Mouse (Mus musculus) limb, embryonic 11.5 days (tissue): ENCODE results near the gene Helq. TPM values are rescaled to one million over a fixed set of nuclear protein-coding genes. Genes with fewer than 3 reads are reported as not detected.

ENCODE experiments used
- ATAC-seq: fragments of 200-750 bp; cut with Nextera tagmentation; 2 replicates; pipeline ENCODE4 v1.8.0; 2017; ENCODE audit warnings: low read depth; ENCODE audit not compliant: insufficient number of reproducible peaks, low FRiP score, low TSS enrichment
- DNase-seq: peaks from one replicate; pipeline ENCODE4 v3.0.0-alpha.2; 2015; ENCODE audit warnings: low spot score
- H3K27ac ChIP-seq: fragments of 300-500 bp; sonication (generic); replicated peaks from 2 replicates; pipeline ENCODE4 v1.5.1; 2014; ENCODE audit warnings: low read depth, mild to moderate bottlenecking, low read length
- H3K27me3 ChIP-seq: fragments of 300-500 bp; sonication (generic); 2 replicates; pipeline ENCODE4 v1.6.1; 2014; ENCODE audit warnings: mild to moderate bottlenecking, low read length, mixed read lengths; ENCODE audit not compliant: control insufficient read depth, insufficient read depth
- H3K36me3 ChIP-seq: fragments of 300-500 bp; sonication (generic); 2 replicates; pipeline ENCODE4 v1.6.1; 2014; ENCODE audit warnings: mild to moderate bottlenecking, low read length, moderate library complexity, mixed read lengths; ENCODE audit not compliant: control insufficient read depth, insufficient read depth
- H3K4me1 ChIP-seq: fragments of 300-500 bp; sonication (generic); 2 replicates; pipeline ENCODE4 v1.6.1; 2014; ENCODE audit warnings: low read length, mixed read lengths; ENCODE audit not compliant: control insufficient read depth, insufficient read depth
- H3K4me2 ChIP-seq: fragments of 300-500 bp; sonication (generic); 2 replicates; pipeline ENCODE4 v1.6.1; 2014; ENCODE audit warnings: low read depth, mild to moderate bottlenecking, moderate library complexity; ENCODE audit not compliant: severe bottlenecking
- H3K4me3 ChIP-seq: fragments of 300-500 bp; sonication (generic); 2 replicates; pipeline ENCODE4 v1.5.1; 2014; ENCODE audit warnings: low read depth, low read length
- H3K9ac ChIP-seq: fragments of 300-500 bp; sonication (generic); 2 replicates; pipeline ENCODE4 v1.6.1; 2014; ENCODE audit warnings: mild to moderate bottlenecking, low read length
- H3K9me3 ChIP-seq: fragments of 300-500 bp; sonication (generic); 2 replicates; pipeline ENCODE4 v1.6.1; 2016; ENCODE audit warnings: low read length; ENCODE audit not compliant: control insufficient read depth
- WGBS: fragments of 180-500 bp; shearing (Covaris S2); extraction: QIAGEN DNeasy Blood & Tissue Kit; methylation state at CpG from one replicate; pipeline ENCODE4 v1.1.7; 2014; 5-methylcytosine and 5-hydroxymethylcytosine counted together
- polyA plus RNA-seq: library from polyadenylated mRNA; unstranded; fragments of >200 nt; fragmentation: Nextera tagmentation; extraction: Ambion mirVana; gene quantifications from 2 replicates; pipeline ENCODE4 v1.2.1, GENCODE M21; 2014

Helq gene
- polyA plus RNA-seq, 1 experiment from 2014 or later, result 25.3 TPM

- H3K27me3 ChIP-seq, result no peaks in the 10 kb centered on the region
- no peaks in the 10 kb centered on the region for H3K9me3 ChIP-seq
- no peak overlapping the region for H3K4me3 ChIP-seq
- H3K36me3 ChIP-seq, result no peaks in the 10 kb centered on the region
- no peak for DNase-seq
- no peak overlapping the region for H3K4me2 ChIP-seq
- WGBS, result 85% methylated on average over 2 of the region's 2 CpGs
- no peaks in the 10 kb centered on the region for H3K4me1 ChIP-seq
- H3K9ac ChIP-seq, result no peak overlapping the region
- ATAC-seq, result no peak
- H3K27ac ChIP-seq, result no peak overlapping the region
These were observed 35.4 kb upstream of the Helq start for GRCm38 (mm10) chr5:100833841-100834240.

GRCm38 (mm10) chr5:100832680-100833079 lies 34.3 kb upstream of the Helq start:
- H3K4me1 ChIP-seq, result no peaks in the 10 kb centered on the region

DNA sequence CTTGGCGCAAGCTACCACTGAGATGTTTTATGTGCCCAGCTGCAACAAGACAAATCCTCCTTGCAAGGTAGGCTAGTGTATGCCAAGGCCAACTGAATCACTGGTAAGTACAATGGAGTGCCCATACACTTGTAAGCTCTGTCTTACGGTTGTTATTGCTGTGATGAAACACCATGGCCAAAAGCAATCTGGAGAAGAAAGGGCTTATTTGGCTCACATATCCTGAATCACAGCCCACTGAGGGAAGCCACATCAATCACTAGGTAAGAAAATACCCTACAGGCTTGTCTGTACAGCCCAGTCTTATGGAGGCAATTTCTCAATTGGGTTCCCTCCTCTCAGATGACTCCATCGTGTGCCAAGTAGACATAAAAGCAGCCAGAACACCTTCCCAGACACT lies 30.3 kb upstream of the Helq start:
- DNase-seq (no peak), ATAC-seq (no peak)
- H3K27me3 ChIP-seq, result no peaks in the 10 kb centered on the region
- no peaks in the 10 kb centered on the region for H3K36me3 ChIP-seq
- H3K9ac ChIP-seq, result no peak overlapping the region
- no peak overlapping the region for H3K4me3 ChIP-seq
- H3K4me2 ChIP-seq, result no peak overlapping the region
- no peak overlapping the region for H3K27ac ChIP-seq
- whole genome bisulfite sequencing, result 69% methylated on average over 3 of the region's 3 CpGs
- H3K9me3 ChIP-seq, result no peaks in the 10 kb centered on the region
- H3K4me1 ChIP-seq, result no peaks in the 10 kb centered on the region

More at GRCm38 (mm10) chr5:100832680-100833079, 34.3 kb upstream of the Helq start:
- Histone ChIP-seq H3K27ac (no peak overlapping the region), H3K9me3 (no peaks in the 10 kb centered on the region), H3K4me2 (no peak overlapping the region), H3K4me3 (no peak overlapping the region), H3K27me3 (no peaks in the 10 kb centered on the region), H3K9ac (no peak overlapping the region), H3K36me3 (no peaks in the 10 kb centered on the region)
- ATAC-seq (no peak), DNase-seq (no peak)
- 86% methylated on average over 3 of the region's 3 CpGs for WGBS

GRCm38 (mm10) chr5:100826531-100826930 lies 28.1 kb upstream of the Helq start:
- H3K27ac ChIP-seq, result no peak overlapping the region
- DNase-seq, result no peak

DNA sequence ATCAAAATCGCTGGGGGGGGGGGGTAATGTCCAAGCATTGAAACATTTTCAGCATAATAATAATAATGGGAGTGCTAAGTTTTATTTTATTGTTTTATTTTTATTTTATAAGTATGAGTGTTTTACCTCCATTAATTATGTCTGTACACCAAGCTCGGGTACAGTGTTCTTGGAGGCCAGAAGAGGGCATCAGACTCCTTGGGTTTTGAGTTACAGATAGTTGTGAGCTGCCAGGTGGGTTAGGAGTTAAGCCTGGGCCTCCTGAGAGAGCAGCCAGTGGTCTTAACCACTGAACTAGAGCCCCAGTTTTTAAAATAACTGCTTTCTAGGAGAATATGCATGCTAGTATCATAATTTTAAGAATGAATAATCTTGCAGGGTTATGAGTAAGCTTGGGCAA lies 27.6 kb upstream of the Helq start:
- no peak overlapping the region for H3K9ac ChIP-seq
- H3K4me1 ChIP-seq, result no peaks in the 10 kb centered on the region
- no peaks in the 10 kb centered on the region for H3K36me3 ChIP-seq
- H3K27me3 ChIP-seq, result no peaks in the 10 kb centered on the region
- DNase-seq (no peak), ATAC-seq (no peak)
- no peaks in the 10 kb centered on the region for H3K9me3 ChIP-seq
- H3K4me3 ChIP-seq, result no peak overlapping the region
- no peak overlapping the region for H3K4me2 ChIP-seq
- H3K27ac ChIP-seq, result no peak overlapping the region
- 28% methylated on average over 2 of the region's 2 CpGs for WGBS

More at GRCm38 (mm10) chr5:100826531-100826930, 28.1 kb upstream of the Helq start:
- Histone ChIP-seq H3K27me3 (no peaks in the 10 kb centered on the region), H3K4me3 (no peak overlapping the region), H3K36me3 (no peaks in the 10 kb centered on the region), H3K4me1 (no peaks in the 10 kb centered on the region), H3K4me2 (no peak overlapping the region), H3K9ac (no peak overlapping the region), H3K9me3 (no peaks in the 10 kb centered on the region)
- WGBS, result 73% methylated on average over 7 of the region's 7 CpGs
- ATAC-seq, result no peak

- no peak for ATAC-seq
These were observed 24.4 kb upstream of the Helq start for GRCm38 (mm10) chr5:100822826-100823225.

GRCm38 (mm10) chr5:100821375-100821774 lies 23.0 kb upstream of the Helq start:
- 0 out of 2 replicates have a peak, but pooled peaks cover 2% of the 10 kb centered on the region for H3K36me3 ChIP-seq
- no peak for DNase-seq
- no peaks in the 10 kb centered on the region for H3K9me3 ChIP-seq
- no peaks in the 10 kb centered on the region for H3K27me3 ChIP-seq
- no peak for ATAC-seq
- H3K4me1 ChIP-seq, result no peaks in the 10 kb centered on the region
- no peak overlapping the region for H3K9ac ChIP-seq
- H3K27ac ChIP-seq, result no peak overlapping the region
- no peak overlapping the region for H3K4me2 ChIP-seq
- 85% methylated on average over 8 of the region's 8 CpGs for WGBS
- H3K4me3 ChIP-seq, result peak overlapping the region; percentile 72; the same call in 1 of the 2 replicates

More at GRCm38 (mm10) chr5:100822826-100823225, 24.4 kb upstream of the Helq start:
- DNase-seq, result no peak
- no peaks in the 10 kb centered on the region for H3K27me3 ChIP-seq
- H3K9me3 ChIP-seq, result no peaks in the 10 kb centered on the region
- no peak overlapping the region for H3K4me3 ChIP-seq
- H3K9ac ChIP-seq, result no peak overlapping the region
- H3K4me2 ChIP-seq, result no peak overlapping the region
- no peaks in the 10 kb centered on the region for H3K4me1 ChIP-seq
- 0 out of 2 replicates have a peak, but pooled peaks cover 2% of the 10 kb centered on the region for H3K36me3 ChIP-seq
- H3K27ac ChIP-seq, result no peak overlapping the region
- WGBS, result 77% methylated on average over 7 of the region's 7 CpGs

DNA sequence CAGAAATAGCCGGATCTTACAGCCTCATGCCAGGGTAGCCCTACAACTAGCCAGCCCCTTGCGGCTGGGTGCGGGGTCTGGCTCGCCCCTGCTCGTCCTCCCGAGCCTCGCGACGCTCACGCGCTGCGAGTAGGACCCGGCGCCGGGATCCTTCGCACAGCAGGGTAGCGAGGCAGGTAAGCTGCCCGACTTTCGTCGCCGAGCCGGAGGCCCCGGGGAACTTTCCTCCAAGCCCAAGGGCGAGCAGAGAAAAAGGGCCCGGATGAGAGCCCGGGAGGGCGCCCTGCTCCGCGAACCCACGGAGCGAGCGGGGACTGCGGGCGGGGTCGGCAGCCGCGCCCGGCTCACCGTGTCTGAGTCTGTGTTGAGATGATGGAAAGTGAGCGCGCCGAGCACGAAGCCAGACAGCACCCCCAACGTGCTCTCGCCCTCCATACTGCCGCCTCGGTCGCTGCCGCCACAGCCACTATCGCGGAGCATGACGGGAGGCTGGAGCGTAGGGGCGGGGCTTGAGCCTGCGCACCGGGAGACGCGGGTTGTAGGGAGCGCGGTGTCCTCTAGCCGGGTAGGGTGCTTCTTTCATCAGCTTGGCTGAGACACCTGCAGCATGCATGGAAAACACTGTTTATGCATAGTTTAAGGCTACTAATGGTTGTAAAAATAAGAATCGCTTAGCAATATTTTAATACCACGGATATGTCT lies 22.2 kb upstream of the Helq start, which contains the start of gene Abraxas1:
TSS of gene Abraxas1 (minus strand) at position 483 of the 702 bp plus-strand sequence.
- H3K4me2 ChIP-seq, result peak within 1 kb of the TSS; percentile 65
- peak within 1 kb of the TSS; percentile 96 for H3K9ac ChIP-seq
- DNase-seq, result peak; percentile 92
- no peaks in the 10 kb centered on the region for H3K4me1 ChIP-seq
- no peaks in the 10 kb centered on the region for H3K9me3 ChIP-seq
- peak within 1 kb of the TSS; percentile 72 for H3K4me3 ChIP-seq
- no peaks in the 10 kb centered on the region for H3K27me3 ChIP-seq
- H3K27ac ChIP-seq, result peak within 1 kb of the TSS; percentile 80
- under 1% methylated on average over 63 of the region's 63 CpGs for WGBS
- ATAC-seq, result peak; percentile 93
- 0 out of 2 replicates have a peak, but pooled peaks cover 2% of the 10 kb centered on the region for H3K36me3 ChIP-seq
